Mouse (Mus musculus) neutrophil, adult 59 days (primary cell): ENCODE results near the gene Gm21974. TPM values are rescaled to one million over a fixed set of nuclear protein-coding genes. Genes with fewer than 3 reads are reported as not detected.

ENCODE experiments used
- total RNA-seq, 2 experiments: library from RNA; stranded (reverse); gene quantifications; 1 replicate in 1 of 2; 2 replicates in 1 of 2; pipeline ENCODE4 v1.2.4; 2023

Gene Gm21974
- total RNA-seq = not detected

DNA sequence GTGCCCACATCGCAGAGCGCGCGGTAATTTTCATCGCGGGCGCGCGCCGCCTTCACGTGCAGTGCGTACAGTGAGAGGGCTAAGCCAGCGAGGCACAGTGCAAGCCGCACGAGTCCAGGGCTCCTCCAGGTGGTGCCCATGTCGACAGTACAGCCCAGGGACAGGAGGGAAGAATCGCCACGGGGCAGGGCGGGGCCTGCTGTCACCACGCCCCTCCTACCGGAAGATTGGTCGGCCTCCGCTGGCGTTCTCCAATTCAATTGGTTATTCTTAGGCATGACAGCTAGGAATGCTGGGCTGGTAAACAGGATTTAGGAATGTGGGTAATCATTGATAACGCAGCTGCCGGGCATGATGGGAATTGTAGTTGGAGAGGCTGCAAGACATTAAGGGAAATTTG, at the start of gene Gm21974, which contains the start of gene Vkorc1:
Gm21974 (minus strand) TSS at position 13 of the 400 bp plus-strand sequence.
Vkorc1 (minus strand) TSS at position 176 of the 400 bp plus-strand sequence.

GRCm38 (mm10) chr7:127929923-127930322, 34.7 kb upstream of the Gm21974 start, which contains the start of gene Prss8:
Gene Prss8 (minus strand): TSS chr7:127930104.

GRCm38 (mm10) chr7:127912190-127912871, 17.1 kb upstream of the Gm21974 start, which contains the start of gene Kat8:
Gene Kat8 (plus strand): TSS chr7:127912516.

GRCm38 (mm10) chr7:127903971-127904796, 8.9 kb upstream of the Gm21974 start, which contains the start of gene Bckdk:
Gene Bckdk (plus strand): TSS chr7:127904082.

GRCm38 (mm10) chr7:127890798-127891197, 4.5 kb downstream of the Gm21974 start, which contains the start of gene Prss53:
Gene Prss53 (minus strand): TSS chr7:127890970.

DNA sequence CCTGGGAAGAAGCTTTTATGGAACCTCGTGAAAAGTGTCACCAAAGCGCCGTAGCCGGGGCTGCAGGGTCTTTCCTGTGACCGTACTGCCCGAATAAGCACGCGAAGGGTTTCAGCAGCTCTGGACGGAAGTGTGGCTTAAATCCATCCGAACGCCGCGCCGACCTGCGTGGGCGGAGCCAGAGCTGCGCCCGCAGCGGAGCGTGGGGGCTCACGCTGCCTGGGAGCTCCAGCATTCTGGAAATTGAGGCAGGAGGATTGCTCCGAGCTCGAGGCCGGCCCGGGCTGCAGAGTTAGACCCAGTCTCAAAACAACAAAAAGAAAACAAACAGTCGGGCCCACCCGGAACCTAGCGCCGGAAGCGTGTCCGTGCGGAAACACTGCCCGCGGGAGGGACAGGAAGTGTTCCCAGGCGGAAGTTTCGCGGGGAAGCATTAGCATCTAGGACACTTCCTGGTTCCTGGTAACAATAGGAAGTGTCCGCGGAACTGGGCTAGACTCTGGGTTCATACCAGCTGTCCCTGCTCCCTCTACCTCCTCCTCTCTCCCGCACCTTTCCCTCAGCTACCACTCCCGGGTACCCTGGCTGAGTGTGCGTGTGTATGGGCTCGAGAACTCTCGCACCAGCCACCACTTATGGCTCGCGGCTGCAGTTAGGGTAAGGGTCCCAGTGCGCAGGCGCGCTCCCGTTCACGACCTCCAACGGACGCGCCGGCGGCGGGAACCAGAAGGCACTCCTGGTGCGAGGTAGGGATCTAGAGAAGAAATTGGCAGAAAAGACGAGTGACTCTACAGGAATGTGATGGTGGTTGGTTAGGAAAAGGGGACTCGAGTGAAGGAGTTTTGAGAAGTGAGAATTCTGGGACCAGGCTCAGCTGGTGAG, 18.5 kb downstream of the Gm21974 start, which contains the start of gene Zfp668:
Zfp668 (minus strand) TSS at position 362 of the 882 bp plus-strand sequence.

DNA sequence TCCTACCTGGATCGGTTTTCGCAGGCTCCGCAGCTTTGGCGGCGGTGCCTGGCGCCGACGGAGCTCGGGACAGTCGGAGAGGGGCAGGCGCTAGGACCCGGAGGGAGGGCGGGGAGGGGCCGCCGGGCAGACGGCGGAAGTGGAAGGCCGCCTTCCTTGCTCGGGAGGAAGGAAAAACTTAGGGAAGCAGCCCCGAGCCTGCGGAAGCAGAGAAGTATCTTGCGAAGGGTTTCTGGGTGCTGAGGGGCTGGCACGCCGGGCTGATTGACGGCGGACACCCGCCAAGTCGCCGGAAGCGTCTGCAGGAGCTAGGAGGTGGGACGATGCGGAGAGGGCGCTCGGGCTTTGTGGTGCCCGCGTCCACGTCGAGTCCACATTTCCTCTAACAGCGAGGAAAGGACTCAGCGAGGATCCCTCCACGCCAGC, 19.2 kb downstream of the Gm21974 start, which contains the start of gene Zfp646:
Zfp646 (plus strand) TSS at position 181 of the 426 bp plus-strand sequence.

Other genes starting within 250 kb of the Gm21974 start
- gene Bcl7c, start 186.5 kb downstream of the Gm21974 start, total RNA-seq = 10 to 100 TPM; 34.8 to 46.5 TPM
- not detected for gene Ctf1, start 182.7 kb downstream of the Gm21974 start, total RNA-seq
- not detected for gene Ctf2, start 163.3 kb downstream of the Gm21974 start, total RNA-seq
- gene Fbxl19, start 150.9 kb downstream of the Gm21974 start, total RNA-seq = 1 to 10 TPM; 6.0 to 7.0 TPM
- gene Orai3, start 125.6 kb downstream of the Gm21974 start, total RNA-seq = 10 to 100 TPM; 27.2 to 29.1 TPM
- gene Setd1a, start 118.8 kb downstream of the Gm21974 start, total RNA-seq = 10 to 100 TPM; 30.9 to 31.9 TPM
- gene Gm49388, start 109.8 kb downstream of the Gm21974 start, total RNA-seq = under 1 TPM in 1 of 2 experiments, not detected in 1; 0.84 TPM
- gene Hsd3b7, start 94.8 kb downstream of the Gm21974 start, total RNA-seq = 10 to 100 TPM; 12.8 to 15.1 TPM
- 10 to 100 TPM; 61.0 to 71.1 TPM for gene Stx4a, start 71.2 kb downstream of the Gm21974 start, total RNA-seq
- not detected for gene Stx1b, start 70.9 kb downstream of the Gm21974 start, total RNA-seq
- gene Zfp646, start 19.2 kb downstream of the Gm21974 start, total RNA-seq = 10 to 100 TPM; 39.9 to 40.2 TPM
- 1 to 10 TPM; 6.9 to 8.2 TPM for gene Zfp668, start 18.6 kb downstream of the Gm21974 start, total RNA-seq
- gene Prss53, start 4.5 kb downstream of the Gm21974 start, total RNA-seq = not detected
- gene Vkorc1, start 163 bp upstream of the Gm21974 start, total RNA-seq = 10 to 100 TPM in 1 of 2 experiments, 1 to 10 TPM in 1; 8.9 to 10.6 TPM
- gene Bckdk, start 8.6 kb upstream of the Gm21974 start, total RNA-seq = 10 to 100 TPM; 33.7 to 34.8 TPM
- gene Kat8, start 17.1 kb upstream of the Gm21974 start, total RNA-seq = 10 to 100 TPM; 16.9 to 19.3 TPM
- gene Prss8, start 34.6 kb upstream of the Gm21974 start, total RNA-seq = not detected
- gene Prss36, start 51.3 kb upstream of the Gm21974 start, total RNA-seq = 1 to 10 TPM in 1 of 2 experiments, under 1 TPM in 1; 0.73 to 2.2 TPM
- 100 to 1,000 TPM; 381 to 409 TPM for gene Fus, start 72.0 kb upstream of the Gm21974 start, total RNA-seq
- gene Pycard, start 98.4 kb upstream of the Gm21974 start, total RNA-seq = 10 to 100 TPM; 58.7 to 76.0 TPM
- gene Trim72, start 108.5 kb upstream of the Gm21974 start, total RNA-seq = under 1 TPM; 0.42 to 0.57 TPM
- 100 to 1,000 TPM; 810 to 844 TPM for gene Itgam, start 167.2 kb upstream of the Gm21974 start, total RNA-seq
- gene Gm49368, start 167.2 kb upstream of the Gm21974 start, total RNA-seq = 10 to 100 TPM; 17.9 to 22.6 TPM
- gene Itgax, start 234.1 kb upstream of the Gm21974 start, total RNA-seq = 10 to 100 TPM; 18.0 to 27.4 TPM